Mouse (Mus musculus) CH12F3 (cell line): ENCODE measurements at regions not wholly inside any gene's neighbourhood (a gene's known extent, or its start where the extent isn't known, plus 50 kb on each side); places are given as distances from the start of the nearest gene placed in this dataset.

Source experiments
- in situ Hi-C: fragments of 300-500 bp; cut with MboI; formaldehyde crosslinking; loops from 2 replicates; pipeline ENCODE4 v1.14.3; 2020; ENCODE audit warnings: low sequenced_read_pairs

DNA sequence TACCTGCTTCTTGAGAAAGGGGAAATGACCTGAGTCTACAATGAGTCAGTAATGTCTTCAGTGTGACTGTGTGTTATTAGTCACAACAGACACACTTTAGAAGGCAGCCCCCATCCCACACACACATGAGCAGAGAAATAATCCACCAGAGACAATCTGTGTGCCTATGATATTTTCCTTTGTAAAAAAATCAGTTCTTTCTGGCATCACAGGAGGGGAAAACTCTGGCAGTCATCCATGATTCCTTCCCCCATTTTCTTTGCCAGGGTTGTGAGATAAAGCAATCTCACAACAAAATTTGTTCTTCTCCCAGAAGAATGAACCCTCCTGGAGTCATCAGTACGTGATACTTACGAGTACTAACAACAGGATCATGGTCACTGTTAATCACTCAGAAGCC, 236.2 kb downstream of the 1500009L16Rik start:
- in situ Hi-C loops, result no loop called here

DNA sequence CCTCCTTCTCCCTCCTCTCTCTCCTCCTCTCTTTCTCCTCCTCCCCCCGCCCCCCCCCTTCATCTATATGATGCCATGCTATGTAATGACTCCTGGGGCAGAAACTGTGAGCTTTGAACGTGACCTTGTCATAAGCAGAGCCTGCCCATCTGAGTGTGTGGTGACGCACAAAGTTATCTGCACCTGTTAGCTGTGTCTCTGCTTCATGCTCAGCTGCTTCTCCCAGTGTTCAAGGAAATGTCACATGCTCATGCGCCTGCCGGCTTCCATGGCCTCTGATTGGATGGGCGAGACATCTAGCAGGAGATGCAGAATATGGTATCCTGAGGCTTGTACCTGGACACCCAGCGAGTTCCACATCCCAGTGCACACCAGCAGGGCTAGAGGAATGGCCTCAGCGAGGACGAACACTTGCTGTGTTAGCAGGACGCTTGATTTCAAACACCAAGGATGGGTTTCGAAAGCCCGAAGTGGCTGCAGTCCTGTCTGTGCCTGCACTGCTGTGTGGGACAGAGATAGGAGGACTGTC, 240.6 kb downstream of the 1500009L16Rik start:
- in situ Hi-C loops, result no loop called here

DNA sequence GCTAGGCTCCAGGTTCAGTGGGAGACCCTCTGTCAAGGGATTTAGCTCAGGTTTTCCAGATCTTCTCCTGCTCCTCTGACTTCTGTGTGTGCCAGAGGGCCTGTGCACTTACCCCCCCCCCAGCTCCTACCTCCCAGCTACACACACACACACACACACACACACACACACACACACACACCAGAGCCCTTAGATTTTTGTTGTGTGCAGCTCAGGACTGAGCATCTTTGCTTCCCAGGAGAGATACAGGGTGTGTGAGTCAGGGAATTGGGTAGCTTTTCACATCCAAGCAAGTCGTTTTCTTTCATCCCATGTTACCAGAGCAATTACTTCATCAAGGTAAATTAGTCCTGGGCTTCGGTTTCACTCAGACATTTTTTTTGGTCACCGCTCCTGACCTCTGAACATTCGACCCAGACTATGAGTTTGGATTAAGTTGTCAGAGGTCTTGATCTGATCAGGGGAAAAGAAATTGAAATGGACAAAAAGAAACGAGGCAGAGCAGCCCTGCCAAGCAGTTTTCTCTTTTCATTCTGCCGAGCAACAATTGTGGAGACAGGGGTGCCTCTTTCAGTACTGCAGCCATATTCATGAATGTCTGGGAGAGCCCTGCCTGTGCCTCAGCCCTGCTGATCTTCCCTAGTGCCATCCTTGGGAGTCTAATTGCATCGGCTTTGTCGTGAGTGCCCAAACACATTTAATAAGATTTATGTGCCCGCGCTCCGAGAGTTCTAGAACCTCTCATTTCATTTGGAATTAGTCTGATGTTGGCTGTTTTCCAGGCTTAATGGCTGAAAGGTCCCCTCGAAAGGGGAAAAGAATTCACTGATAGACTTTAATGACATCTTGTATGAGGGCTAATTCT, 241.3 kb downstream of the 1500009L16Rik start:
- in situ Hi-C loops, result no loop called here

DNA sequence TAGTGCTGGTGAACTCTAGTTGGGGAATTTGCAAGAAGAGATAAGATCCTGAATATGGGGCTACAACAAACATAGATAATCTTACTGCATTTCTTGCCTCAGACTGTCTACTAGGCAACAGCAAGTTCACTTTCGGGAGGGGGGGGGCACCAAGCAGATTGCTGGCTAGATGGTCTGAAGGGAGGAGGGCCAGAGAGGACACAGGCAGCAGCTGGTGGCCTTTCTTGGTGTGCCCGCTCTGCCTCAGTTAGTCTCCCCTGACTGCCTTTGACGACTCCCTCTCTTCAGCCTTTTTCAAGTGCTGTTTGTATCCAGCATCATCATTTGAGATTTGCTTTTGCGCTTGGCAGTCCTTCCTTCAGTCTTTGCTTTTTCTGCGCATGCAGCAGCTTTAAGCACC, 242.2 kb downstream of the 1500009L16Rik start:
- in situ Hi-C loops, result no loop called here

DNA sequence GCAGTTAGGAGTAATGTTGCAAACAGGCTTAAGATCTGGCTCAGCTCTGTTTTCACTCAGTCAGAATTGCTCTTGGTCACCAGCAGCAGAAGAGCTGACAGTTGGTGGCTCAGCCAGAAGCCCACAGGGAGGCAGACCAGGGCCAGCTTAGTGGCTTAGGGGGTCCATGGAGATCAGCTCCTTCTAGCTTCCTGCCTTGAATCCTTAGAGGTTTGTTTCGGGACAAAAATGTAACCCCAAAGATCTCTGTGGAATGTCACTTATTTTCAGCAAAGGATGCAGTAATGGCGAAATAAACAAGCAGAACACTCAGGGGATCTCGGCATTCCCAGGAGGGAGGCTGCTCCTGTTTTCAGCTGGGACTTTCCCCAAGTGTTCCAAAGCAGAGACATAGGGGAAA, 247.8 kb downstream of the 1500009L16Rik start:
- in situ Hi-C loops, result no loop called here

DNA sequence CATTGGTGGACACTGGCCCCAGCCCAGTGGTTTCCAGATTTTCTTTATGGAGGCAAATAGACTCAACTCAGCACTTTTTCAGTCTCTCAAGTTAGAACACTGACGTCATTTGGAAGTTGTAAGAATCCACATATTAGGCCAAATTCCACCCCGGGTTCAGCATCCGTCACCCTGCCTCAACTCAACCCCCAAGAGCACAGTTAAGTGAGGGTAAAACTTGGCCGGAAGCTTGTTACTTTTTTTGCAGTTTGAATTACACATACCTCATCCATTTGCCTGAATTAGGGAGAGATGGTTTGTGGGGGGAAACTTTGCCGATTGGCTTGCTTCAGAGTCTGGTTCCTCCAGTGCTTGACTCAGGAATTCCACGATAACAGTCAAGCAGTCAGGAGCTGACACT, 251.9 kb downstream of the 1500009L16Rik start:
- in situ Hi-C loops, result no loop called here

DNA sequence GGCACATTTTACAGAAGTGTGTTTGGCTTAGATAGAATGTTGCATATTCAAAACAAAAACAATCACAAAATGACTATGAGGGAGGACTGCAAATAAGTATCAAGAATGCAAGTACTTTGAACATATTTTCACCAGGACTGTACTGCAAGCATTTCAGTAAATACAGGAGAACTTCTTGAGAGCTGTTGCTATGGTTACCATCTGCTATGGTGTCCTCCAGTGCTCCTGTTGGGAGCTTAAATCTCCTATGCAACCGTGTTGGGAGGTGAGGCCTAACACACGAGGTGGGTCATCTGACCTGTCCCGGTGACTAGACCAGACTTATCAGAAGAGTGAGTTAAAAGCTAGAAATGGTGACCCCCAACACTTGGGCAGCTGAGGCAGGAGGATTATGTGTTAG, 253.9 kb downstream of the 1500009L16Rik start:
- in situ Hi-C loops, result no loop called here

DNA sequence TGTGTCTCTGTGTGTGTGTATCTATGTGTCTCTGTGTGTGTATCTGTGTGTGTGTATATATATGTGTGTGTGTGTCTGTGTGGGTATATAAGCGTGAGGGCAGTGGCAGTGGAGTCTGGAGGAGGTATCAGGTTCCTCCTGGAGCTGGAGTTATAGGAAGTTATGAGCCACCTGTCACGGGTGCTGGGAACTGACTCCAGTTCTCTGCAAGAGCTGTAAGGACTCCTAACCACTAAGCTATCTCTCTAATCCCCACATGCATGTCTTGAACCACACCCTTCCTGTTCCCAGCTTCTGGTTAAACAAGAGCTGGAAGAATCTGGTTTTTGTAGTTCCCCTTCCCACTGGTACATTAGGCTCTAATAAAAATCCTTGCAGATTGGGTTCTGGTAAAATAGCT, 257.3 kb downstream of the 1500009L16Rik start:
- in situ Hi-C loops, result no loop called here

DNA sequence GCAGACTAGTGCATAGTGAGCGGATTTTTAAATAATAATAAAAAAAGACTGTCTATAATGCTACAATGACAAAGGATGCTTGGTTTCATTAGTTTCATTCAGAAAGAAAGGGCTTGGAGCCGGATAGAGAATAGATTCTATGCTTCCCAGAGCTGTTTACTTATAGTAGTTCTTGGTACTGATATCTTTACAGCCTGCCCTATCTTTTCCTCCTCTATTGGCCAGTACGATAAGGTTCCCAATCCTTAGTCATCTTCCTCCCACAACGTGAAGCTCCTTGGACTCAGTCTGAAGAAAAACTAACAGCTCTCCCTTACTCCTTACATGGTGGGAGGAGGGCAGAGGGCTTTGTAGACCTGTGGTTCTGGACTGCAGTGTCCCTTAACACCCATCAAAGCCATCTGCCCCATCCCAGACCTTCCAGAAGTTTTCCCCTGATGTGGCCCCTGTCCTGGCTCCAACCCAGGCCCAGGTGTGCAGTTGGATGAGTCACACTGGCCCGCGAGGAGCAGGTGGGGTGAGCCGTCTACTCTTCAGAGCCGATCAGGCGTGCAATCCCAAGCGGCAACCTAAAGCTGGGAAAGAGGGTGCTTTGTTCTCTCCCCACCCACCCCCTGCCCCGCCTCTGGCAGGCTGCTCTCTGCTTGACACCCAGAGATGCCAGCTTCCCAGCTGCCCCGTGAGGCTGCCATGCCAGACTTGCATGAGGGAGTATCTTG, 262.2 kb downstream of the 1500009L16Rik start:
- in situ Hi-C loops, result no loop called here

DNA sequence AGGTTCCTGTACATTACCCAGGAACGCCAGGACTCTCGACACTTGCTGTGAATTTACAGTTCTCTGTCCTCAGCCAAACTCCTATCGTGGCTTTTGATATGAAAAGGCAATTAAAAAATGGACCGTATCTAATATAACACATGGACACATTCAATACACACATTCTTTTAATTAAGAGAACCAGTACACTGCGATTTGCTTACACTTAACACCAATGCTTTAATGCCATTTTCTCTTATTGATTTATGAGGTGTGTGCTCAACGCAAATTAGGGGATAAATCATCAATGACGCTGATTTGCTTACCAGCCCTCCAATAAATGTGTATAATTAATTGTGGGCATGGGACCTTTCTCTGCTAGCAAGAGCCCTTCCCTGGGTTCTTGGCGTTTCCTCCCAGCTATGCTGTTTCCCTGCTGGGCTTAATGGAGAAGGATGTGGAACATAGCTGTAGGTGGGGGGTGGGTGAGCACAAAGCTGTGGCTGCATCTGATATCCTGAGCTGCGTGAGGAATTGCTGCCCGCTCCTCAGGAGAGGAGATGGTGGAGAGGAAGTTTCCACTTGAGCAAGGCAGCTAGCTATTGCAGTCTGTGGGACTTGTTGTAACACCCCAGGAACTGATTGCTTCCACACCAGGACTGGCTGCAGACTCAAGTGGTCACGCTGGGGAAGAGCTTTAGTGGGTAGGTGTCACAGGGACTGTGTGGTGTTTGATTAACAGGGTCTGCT, 270.1 kb downstream of the 1500009L16Rik start:
- in situ Hi-C loops, result no loop called here

DNA sequence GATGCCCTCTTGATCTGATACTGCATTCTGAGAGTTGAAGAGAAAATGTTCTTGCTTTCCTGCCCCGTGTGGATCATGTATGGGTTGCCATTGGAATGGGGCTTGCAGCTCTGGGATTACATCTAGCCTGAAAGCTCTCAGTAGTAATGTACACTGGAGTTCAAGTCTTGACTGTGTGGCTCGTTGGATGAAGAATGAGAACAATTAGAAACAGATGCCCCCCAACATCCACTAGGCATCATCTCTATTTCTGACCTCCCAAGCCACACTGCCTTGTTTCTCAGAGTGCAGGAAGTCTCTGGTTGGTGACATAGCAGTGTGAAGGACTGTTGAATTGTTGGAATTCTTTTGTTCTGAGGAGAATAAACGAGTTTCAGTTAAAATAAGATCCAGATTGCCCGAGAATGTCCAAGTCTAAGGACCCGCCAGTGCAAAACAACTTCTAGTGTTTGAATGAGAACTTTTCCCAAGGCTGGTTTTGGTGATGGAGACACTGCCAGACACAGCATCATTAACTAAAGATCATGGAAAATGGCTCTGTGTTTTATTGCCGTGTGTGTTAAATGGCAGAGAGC, 272.4 kb downstream of the 1500009L16Rik start:
- in situ Hi-C loops, result no loop called here

DNA sequence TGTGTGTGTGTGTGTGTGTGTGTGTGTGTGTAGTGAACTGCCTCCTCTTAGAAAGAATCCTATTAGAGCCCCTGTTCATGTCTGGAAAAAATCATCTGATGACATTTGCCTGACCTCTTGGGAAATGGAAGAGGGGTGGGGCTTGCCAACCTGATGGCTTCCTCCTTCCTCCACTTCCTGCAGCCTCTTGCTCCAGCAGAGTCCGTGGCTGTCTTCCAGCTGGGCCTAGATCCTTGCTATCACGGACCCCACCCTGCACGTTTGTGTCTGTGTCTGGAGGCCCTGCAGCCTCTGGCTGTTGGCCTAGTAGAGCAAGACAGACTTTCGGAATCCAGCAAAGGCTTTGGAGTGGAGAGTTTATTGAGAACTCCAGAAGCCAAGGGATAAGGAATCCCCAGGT, 273.2 kb downstream of the 1500009L16Rik start:
- in situ Hi-C loops, result no loop called here

DNA sequence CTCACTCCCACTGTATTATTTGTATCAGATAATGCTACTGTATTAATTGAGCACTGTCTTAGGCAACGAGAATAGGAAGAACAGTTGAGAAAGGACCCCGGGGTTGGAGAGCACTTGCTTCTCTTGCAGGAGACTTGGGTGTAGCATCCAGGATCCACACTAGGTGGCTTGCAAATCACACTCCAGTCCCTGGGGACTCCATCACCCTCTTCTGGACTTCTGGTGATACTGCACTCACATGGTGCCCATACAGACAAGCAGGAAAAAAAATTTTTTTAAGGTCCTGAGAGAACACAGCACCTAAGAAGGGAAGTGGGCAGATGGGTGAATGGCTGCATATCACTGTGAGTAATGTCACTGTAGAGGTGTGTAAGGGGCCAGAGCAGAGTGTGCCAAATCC, 273.8 kb downstream of the 1500009L16Rik start:
- in situ Hi-C loops, result no loop called here

DNA sequence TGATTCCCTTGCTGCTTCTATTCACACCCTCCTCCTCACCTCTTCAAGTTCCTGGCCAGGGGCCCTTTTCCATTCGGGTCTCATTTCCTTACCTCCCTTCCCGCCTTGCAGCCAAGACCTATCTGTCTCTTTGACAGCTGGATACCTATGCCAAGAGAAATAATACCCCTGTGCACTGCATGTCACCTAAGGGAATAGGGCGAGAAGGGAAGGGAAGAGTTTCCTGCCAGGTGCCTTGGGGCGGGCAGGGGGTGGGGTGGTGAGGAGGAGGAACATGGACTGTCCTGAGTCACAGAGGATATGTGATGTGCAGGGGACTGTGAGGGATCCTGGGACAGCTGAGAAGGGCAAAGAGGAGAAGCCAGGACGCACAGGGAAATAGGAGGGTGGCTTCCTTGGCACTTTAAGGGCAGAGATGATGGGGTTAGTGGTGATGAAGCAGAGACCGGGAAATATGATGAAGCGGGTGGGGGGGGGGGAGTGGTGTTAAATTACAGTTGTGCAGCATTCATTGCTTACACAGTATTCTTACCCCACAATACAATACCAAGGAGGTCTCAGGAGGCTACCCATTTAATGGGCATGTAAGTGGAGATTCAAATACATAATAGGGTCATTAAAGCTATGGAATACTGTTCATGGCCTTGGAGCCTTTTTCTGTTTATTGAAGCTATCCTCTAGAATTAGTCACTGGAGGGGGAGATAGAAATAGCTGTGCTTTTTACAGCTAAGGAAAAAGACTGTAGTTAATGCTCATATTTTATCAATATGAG, 278.0 kb downstream of the 1500009L16Rik start:
- in situ Hi-C loops, result no loop called here

DNA sequence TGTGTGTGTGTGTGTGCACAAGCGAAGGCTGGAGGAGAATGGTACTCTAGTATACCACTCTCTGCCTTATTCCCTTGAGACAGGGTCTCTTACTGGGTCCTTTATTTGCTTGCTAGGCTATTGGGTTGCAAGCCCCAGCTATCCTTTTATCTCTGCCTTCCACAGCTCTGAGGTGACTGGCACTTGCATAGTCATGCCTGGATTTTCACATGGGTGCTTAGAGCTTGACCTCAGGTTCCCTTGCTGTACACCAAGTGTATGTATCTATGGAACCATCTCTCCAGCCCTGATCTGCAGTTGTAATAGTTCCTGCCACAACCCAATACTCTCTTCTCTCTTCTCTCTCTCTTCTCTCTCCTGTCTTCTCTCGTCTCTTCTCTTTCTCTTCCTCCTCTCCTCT, 280.1 kb downstream of the 1500009L16Rik start:
- in situ Hi-C loops, result no loop called here

DNA sequence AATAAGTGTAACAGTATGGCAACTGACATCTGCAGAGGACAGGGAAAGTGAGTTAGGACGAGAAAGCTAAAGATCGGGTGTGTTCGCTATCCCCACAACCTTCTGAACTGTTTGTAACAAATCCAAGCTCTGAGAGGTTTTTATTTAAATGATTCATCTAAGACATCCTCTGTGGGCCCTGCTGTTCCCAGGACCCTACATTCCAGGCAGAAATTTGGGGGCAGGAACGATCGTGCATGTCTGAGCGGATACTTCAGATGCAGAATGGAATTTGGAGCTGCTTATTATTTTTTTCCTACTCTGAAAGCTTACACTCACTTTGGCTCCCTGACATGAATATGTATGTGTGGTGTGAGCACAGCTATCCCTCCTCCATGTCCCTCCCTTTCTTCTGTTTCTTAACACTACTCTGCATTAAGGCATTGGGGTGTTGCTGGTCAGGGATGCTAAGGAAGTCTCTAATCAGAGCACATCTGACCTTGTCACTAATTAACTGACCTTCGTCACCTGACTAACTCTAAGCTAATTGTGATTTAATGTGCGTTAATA, 281.0 kb downstream of the 1500009L16Rik start:
- in situ Hi-C loops, result no loop called here

DNA sequence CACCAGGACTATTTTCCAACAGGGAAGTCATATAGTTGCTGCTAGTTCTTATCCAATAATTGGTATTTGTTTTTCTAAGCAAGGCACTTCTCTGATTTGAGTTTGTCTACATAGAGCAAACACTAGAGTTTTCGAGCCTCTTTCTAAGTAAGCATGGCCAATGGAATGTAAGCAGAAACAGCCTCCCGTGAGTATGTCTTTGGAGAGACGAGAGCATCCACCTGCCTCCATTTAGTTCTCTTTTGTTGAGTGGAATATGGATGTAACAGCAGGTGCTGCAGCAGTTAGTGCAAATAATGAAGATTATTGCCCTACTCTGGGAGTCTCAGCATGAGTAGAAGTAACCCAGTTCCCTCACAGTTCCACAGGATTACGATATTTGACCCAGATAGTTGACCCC, 286.3 kb downstream of the 1500009L16Rik start:
- in situ Hi-C loops, result no loop called here

DNA sequence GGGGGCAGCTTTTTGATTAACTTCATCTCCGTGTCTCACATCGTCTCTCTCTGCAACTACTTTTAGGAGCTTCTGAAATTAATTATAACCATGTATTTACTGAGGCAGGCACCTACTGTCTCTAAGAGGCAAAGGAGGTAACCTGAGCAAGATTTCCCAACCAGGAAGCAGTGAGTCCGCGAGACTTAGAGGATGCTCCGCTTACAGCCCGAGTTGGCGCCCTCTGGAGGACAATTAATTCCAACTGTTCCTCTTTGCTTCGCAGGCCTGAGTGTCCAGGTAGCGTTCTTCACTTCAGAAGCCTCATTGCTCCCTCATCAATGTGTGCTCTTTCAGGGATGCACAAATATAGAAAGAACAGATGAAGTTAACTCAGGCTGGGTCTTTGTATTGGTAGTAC, 296.7 kb downstream of the 1500009L16Rik start:
- in situ Hi-C loops, result no loop called here

DNA sequence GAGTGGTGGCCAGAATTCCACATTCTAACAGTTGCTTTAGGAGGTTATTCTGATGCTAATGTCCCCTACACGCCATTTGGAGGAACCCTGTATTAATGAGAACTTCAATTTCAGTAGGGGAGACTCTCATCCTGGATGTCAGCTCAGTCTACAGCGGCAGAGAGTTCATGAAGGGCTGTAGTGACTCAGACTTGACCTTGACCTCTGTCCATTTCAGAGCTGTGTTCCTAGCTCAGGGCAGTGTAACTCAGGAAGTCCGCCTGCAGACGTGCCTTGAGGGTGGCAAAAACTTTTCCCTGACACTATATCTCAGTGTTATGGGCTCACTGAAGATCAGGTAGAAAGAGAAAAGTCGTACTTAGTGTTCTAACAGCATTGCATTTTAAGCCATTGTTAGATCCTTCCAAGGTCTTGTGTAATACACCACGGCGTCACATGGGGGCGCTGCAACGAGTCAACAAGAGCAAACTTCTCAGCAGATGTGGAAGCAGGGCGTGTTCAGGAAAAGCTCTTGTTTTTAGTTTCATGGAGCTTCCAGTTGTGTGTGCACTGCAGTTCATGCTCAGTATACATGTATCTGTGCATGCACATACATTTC, 297.5 kb downstream of the 1500009L16Rik start:
- in situ Hi-C loops, result no loop called here
